Mouse (Mus musculus) ES-Bruce4 (cell line): ENCODE measurements around the gene Cenpb.

Experiments used
- CTCF ChIP-seq: IDR thresholded peaks from one replicate; pipeline ENCODE4 v1.8.1; 2011; ENCODE audit warnings: low read depth, low read length
- POLR2A ChIP-seq: IDR thresholded peaks from one replicate; pipeline ENCODE4 v1.8.1; 2011; ENCODE audit warnings: low read length; ENCODE audit not compliant: insufficient read depth

- TF ChIP-seq CTCF, result no peak
- no peak for TF ChIP-seq POLR2A
Observed at GRCm38 (mm10) chr2:131175945-131176309, 3.9 kb downstream of the Cenpb start.
